Mouse (Mus musculus) c-Kit-positive CD71-positive TER-119-positive erythroid progenitor cells, embryonic 14.5 days (primary cell): ENCODE data around the gene Pde4d.
"Not testable (repeated sequence)": the region's sequence is repeated elsewhere in the genome, so short reads cannot be mapped to it uniquely, and the experiment has no call there.

ENCODE experiments used
- DNase-seq: peaks from one replicate; pipeline ENCODE4 v3.0.0-alpha.2; 2013; ENCODE audit warnings: low spot score

Gene Pde4d

GRCm38 (mm10) chr13:108705441-108705840 lies 255.7 kb downstream of the Pde4d start:
- DNase-seq = no peak

- no peak for DNase-seq
Observed at GRCm38 (mm10) chr13:108714032-108714431, 264.3 kb downstream of the Pde4d start.

- no peak for DNase-seq
Observed at GRCm38 (mm10) chr13:108715029-108715428, 265.3 kb downstream of the Pde4d start.

GRCm38 (mm10) chr13:108722234-108722633 lies 272.5 kb downstream of the Pde4d start:
- DNase-seq = no peak

GRCm38 (mm10) chr13:108734356-108734755 lies 284.6 kb downstream of the Pde4d start:
- DNase-seq = not testable (repeated sequence)

- DNase-seq = no peak
Observed at GRCm38 (mm10) chr13:108751155-108751840, 301.6 kb downstream of the Pde4d start.

- DNase-seq = no peak
Observed at GRCm38 (mm10) chr13:108757477-108757876, 307.7 kb downstream of the Pde4d start.

GRCm38 (mm10) chr13:108758331-108758730 lies 308.6 kb downstream of the Pde4d start:
- no peak for DNase-seq

GRCm38 (mm10) chr13:108759140-108759539 lies 309.4 kb downstream of the Pde4d start:
- no peak for DNase-seq

- DNase-seq = no peak
Observed at GRCm38 (mm10) chr13:108763295-108763694, 313.5 kb downstream of the Pde4d start.

GRCm38 (mm10) chr13:108766020-108766727 lies 316.4 kb downstream of the Pde4d start:
- no peak for DNase-seq

GRCm38 (mm10) chr13:108769465-108770056 lies 319.8 kb downstream of the Pde4d start:
- no peak for DNase-seq

- no peak for DNase-seq
Observed at GRCm38 (mm10) chr13:108772386-108772785, 322.6 kb downstream of the Pde4d start.

- no peak for DNase-seq
Observed at GRCm38 (mm10) chr13:108774981-108775380, 325.2 kb downstream of the Pde4d start.

- DNase-seq = no peak
Observed at GRCm38 (mm10) chr13:108775882-108776281, 326.1 kb downstream of the Pde4d start.

- DNase-seq = not testable (repeated sequence)
Observed at GRCm38 (mm10) chr13:108797620-108798019, 347.9 kb downstream of the Pde4d start.

GRCm38 (mm10) chr13:108809191-108809590 lies 359.4 kb downstream of the Pde4d start:
- DNase-seq = no peak

GRCm38 (mm10) chr13:108812956-108813355 lies 363.2 kb downstream of the Pde4d start:
- no peak for DNase-seq

- DNase-seq = no peak
Observed at GRCm38 (mm10) chr13:108819846-108820408, 370.2 kb downstream of the Pde4d start.

GRCm38 (mm10) chr13:108820487-108820886 lies 370.7 kb downstream of the Pde4d start:
- no peak for DNase-seq

- DNase-seq = no peak
Observed at GRCm38 (mm10) chr13:108821270-108821669, 371.5 kb downstream of the Pde4d start.

GRCm38 (mm10) chr13:108824638-108825310 lies 375.0 kb downstream of the Pde4d start:
- no peak for DNase-seq
